Mouse (Mus musculus) ovary, adult 18-20 months (tissue): Measurements from ENCODE around the gene Tcl1b1.
"Not testable (repeated sequence)": the region's sequence is repeated elsewhere in the genome, so short reads cannot be mapped to it uniquely, and the experiment has no call there.

Experiments
- DNase-seq: peaks from one replicate; pipeline ENCODE4 v3.0.0; 2022; ENCODE audit warnings: low spot score, mixed read lengths

Tcl1b1 gene

DNA sequence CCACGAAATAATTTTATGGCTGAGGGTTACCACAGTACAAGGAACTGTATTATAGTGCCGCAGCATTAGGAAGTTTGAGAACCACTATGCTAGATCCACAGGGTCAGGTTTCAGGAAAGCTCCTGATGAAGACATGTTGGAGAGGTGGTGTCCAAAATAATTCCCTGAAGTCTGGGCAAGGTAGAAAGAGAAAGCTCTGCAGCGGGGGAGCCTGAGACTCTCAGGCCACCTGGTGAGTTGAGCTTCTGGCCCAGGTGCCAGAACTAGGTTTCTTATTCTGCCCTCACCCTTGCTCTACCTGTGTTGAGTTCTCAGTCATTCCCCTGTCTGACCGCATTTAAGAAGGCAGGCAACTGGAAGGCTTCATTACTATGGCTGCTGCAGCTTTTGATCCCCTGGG lies at the start of gene Tcl1b1:
Gene Tcl1b1, plus strand, starts transcription at position 301 of the 400 bp plus-strand sequence.
- DNase-seq: no peak

DNA sequence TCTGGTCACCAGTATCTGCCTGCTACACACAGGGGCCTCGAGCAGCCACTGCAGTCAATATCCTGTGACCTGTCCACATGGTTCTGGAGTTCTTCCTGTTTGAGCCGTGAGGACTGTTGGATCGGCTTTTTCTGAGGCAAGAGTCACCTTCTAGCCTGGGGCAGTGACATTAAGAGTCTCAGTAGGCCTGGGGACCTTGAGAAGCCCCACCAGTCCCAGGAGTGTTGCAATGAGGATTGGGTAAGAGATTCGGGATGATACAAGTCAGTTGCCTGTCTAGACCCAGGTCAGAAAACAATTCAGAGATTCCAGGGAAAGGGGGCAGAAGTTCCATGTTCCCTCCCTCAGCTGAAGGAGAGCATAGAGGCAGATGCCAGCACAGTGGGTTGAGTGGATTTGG lies 49.7 kb upstream of the Tcl1b1 start:
- no peak for DNase-seq

DNA sequence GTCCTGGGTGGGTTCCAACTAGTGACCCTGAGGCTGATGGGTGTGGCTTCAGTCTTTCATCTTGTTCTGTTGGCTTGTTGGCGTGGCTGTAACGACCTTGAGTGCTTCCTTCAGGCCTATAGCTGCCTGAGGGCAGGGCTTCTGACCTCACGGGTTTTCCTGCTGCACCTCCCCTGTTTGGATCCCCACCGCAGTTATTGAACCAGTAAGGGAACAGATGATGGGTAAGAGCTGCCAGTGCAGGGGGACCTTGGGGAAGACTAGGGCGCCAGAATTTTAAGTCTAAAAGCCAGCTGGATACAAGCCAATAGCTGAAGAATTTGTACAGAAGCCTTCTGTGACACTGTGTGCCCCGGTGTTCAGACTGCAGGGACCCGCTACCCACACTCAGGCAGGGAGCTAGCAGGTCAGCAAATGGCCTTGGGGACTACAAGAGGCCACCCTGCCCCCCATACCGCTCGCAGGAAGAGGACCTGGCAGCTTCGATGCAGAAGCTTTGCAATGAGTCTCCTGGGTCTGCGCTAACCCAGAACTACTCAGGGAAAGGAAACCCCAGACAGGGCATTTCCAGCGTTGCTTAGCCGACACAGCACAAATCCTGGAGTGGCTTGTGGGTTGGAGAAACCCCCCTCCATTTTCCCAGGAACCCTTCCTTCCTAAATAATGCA lies 47.0 kb upstream of the Tcl1b1 start:
- no peak for DNase-seq

DNA sequence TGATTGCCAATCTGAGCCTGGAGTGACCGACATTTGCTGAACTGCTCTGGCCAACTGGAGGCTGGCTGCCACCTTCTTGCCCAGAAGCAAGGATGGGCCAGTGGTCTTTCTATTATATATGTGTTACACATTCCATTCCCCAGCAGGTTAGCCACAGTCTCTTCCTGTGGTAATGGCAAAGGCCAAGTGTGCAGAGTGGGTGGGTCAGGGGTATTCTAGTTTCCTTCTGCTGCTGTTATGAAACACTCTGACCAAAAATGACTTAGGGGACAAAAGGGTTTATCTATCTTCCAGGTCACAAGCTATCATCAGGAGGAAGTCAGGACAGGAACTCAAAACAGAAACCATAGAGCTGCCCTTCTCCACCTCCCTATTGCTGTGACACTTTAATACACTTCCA lies 42.8 kb upstream of the Tcl1b1 start:
- DNase-seq: no peak

DNA sequence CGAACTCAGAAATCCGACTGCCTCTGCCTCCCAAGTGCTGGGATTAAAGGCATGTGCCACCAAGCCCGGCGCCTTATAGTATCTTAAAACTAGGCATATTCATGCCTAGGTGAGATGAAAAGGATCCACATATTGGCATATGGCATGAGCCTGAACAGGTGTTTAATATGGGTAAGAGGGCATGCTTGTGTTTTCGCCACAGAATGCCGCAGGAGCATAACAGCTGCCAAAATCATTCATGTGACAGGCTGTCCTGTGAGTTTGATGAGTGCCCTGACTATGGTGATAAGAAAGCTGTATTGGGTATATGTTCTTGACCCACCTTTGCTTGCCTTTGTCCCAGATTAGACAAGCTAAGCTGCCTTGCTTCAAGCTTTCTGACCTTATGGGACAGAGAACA lies 34.1 kb upstream of the Tcl1b1 start:
- no peak for DNase-seq

DNA sequence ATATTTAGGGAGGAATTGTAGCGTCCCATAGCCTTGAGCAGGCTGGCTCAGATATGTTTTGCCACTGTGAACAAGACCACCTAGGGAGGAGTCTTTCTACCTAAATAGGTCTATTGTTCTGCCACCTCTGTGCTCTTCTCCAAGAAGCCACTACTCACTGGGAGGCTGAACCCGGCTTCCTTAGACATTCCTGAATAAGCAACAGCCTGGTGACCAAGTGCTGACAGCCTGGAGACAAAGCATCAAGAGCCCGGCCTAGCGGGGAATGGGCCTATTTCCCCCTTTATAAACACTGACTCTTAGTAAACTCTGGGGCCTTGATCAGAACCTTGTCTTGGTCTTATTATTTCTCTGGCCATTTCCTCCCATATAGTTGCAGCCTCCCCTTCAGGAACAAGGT lies 33.0 kb upstream of the Tcl1b1 start:
- no peak for DNase-seq

DNA sequence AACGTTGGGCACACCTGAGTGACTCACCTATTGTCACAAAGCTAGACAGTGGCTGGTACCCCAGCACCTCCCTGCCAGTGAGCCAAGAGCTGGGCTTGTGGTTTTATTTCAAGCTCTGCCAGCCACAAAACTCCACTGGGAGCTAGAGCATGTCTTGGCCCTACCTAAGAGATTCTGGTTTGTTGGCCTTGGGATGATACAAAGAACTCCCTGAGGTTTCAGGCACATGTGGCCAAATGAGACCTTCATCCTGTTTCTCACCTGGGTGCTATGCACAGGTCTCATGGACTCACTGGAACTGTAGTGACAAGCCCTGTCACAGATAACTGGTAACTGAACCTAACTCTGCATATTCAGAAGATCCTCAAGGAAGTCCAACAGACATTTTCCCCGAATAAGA lies 31.9 kb upstream of the Tcl1b1 start:
- no peak for DNase-seq

DNA sequence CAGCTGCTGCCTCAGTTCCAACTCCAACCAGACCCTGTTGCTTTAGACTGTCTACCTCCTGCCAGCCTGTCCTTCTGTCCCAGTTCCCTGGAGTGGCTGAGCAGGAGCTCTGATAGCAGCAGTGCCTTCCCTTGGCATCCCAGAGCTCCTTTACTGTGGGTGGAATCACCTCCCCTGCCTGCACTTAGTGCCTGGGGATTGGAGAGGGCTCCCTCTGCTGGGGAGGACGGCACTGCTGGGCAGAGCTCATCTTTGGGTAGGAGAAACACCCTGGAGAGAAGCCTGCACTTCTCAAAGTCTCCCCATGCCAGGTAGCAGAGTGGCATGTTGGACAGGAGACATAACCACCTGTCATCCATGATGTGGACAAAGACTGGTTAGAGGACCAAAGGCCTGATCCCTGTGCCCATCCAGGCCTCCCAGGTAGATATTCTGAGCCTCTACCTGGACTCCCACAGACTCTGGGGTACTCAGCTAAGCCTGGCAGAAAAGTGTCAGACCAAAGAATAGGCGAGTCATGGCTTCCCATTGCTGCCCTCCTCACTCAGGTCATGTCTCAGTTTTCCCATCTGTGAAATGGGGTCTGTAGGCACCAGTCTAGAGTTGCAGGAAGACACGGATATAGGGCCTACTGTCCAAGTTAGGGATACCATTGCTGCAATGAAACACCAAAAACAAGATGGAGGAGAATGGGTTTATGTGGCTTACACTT lies 29.8 kb upstream of the Tcl1b1 start:
- not testable (repeated sequence) for DNase-seq

DNA sequence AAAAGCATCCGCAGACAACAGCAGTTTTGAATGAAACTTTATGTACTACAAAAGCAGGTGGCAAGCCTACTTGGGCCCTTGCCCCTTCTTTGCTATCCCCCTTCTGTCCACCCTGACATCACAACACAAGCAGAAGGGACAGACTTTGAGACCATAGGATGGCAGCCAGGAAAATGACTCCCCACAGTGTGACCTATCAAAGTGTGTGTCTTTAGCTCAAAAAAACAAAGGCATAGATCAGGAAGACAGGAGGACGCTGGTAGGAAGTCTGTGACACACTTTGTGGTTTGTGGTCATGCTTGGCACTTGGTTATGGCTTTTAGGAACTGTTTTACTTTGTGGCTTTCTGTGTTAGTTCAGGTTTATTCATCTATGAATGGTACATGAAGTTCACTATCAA lies 25.3 kb upstream of the Tcl1b1 start:
- DNase-seq: not testable (repeated sequence)

DNA sequence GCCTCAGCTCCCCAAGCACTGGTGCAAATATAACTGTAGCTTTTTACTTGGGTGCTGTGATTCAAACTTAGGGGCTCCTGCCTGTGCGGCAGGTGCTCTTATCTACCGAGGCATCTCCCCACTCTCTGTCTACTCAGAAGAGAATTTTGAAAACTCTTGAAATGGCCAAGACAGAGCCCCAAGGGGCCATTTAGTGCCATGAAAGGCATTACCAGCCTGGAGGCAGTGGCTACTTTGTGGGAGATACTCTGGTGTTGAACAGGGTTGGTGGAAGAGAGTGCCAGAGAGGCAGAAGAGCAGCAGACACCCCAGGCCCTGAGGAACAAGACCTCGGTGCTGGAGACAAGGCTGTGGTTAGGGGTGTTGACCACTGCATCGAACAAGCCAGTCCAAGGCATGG lies 24.7 kb upstream of the Tcl1b1 start:
- not testable (repeated sequence) for DNase-seq

DNA sequence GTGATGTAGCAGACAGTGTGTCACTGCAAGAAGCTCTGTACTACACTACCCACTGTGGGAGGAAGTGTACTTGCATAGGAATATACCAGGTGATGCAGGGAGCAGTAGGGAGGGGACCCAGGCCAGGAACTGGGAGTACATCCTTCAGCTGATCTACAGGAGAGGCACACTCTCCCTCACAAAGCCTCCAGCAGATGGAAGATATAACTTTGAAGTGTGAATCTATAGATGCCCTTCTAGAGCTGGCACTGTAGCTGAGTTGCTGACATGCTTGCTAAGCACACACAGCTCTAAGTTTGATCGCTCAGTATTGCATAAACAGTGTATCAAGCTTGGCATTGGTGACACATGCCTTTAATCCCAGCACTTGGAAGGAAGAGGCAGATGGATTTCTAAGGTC lies 21.8 kb upstream of the Tcl1b1 start:
- not testable (repeated sequence) for DNase-seq

DNA sequence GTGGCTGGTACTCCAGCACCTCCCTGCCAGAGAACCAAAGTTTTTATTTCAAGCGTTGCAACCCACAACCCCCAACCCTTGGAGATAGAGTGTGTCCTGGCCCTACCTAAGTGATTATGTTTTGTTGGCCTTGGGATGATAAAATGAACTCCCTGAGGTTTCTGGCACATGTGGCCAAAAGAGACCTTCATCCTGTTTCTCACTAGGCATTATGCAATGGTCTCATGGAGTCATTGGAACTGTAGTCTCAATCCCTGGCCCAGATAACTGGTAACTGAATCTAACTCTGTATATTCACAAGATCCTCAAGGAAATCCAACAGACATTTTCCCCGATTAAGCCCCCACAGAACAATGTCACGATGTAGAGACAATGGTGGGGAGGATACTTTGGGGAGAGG lies 16.4 kb upstream of the Tcl1b1 start:
- no peak for DNase-seq

DNA sequence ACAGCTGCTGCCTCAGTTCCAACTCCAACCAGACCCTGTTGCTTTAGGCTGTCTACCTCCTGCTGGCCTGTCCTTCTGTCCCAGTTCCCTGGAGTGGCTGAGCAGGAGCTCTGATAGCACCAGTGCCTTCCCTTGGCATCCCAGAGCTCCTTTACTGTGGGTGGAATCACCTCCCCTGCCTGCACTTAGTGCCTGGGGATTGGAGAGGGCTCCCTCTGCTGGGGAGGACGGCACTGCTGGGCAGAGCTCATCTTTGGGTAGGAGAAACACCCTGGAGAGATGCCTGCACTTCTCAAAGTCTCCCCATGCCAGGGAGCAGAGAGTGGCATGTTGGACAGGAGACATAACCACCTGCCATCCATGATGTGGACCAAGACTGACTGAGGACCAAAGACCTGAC lies 14.6 kb upstream of the Tcl1b1 start:
- DNase-seq: not testable (repeated sequence)

DNA sequence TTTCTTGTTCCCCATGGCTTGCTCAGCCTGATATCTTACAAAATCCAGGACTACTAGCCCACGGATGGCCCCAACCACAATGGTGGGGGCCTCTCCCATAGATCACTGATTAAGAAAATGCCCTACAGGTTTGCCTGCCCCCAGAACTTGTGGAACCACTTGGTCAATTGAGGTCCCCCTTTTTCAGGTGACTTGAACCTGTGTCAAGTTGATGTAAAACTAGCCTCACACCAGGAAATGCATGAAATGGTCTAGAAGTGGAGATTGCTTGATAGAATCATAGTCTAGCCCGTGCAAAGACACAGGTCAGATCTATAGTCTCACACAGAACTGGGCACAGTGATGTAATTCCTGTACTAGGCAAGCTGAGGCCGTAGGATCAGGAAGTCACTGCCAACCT lies 13.8 kb upstream of the Tcl1b1 start, which contains the start of gene Tcl1b2:
Gene Tcl1b2, plus strand, starts transcription at position 301 of the 400 bp plus-strand sequence.
- DNase-seq: no peak

DNA sequence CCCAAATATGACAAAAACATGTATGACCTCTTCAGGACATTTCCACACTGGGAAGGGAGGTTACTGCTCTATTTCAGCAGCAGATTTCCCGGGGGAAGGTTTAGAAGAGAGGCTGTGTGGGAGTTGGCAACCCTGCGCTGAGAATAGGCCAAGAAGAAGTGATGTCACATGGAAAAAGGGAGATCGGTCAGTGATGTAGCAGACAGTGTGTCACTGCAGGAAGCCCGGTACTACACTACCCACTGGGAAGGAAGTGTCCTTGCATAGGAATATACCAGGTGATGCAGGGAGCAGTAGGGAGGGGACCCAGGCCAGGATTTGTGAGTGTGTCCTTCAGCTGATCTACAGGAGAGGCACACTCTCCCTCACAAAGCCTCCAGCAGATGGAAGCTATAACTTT lies 4.2 kb upstream of the Tcl1b1 start:
- DNase-seq: not testable (repeated sequence)

DNA sequence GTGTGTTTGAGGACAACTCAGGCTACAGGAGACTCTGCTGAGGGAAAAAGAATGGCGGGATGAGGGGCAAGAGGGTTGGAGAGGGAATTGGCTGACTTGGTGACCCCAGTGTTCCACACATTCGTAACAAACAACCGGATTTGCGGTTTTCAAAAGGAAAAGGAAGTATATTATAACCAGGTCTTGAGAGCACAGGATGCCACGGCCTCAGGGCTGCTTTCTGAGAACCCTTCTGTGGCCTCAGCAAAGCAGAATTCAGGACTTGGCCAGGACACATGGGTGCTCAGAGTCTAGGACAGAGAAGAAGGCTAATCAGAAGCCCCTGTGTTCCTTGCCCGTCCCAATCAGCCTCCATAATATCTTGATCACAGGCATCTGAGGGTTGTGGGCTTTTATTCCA lies 648 bp upstream of the Tcl1b1 start:
- DNase-seq: no peak

DNA sequence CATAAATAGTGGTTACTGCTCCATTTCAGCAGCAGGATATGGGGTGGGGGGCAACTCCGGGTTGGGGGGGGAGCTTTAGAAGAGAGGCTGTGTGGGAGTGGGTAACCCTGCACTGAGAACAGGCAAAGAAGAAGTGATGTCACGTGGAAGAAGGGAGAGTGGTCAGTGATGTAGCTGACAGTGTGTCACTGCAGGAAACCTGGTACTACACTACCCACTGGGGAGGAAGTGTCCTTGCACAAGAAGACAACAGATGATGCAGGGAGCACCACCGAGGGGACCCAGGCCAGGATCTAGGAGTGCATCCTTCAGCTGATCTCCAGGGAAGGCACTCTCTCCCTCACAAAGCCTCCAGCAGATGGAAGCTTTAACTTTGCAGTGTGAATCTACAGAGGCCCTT lies 7.2 kb downstream of the Tcl1b1 start:
- DNase-seq: no peak

DNA sequence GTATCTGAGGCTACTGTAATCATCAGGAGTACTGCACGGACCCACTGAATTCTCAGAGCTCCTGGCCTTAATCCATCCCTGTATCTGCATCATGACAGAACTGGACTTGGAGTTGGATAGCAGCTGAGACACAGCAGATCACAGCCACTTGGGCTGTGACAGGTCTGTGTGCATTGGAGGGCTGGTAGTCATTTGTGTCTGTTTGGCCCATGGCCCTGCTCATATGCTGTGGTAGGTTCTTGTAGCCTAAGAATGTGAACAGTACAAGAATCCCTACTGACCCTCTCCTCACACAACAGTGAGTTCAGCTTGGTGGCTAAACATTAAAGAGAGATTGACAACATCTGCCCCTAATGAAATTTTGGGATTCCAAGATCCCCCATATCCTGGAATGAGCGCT lies 13.9 kb downstream of the Tcl1b1 start:
- no peak for DNase-seq

DNA sequence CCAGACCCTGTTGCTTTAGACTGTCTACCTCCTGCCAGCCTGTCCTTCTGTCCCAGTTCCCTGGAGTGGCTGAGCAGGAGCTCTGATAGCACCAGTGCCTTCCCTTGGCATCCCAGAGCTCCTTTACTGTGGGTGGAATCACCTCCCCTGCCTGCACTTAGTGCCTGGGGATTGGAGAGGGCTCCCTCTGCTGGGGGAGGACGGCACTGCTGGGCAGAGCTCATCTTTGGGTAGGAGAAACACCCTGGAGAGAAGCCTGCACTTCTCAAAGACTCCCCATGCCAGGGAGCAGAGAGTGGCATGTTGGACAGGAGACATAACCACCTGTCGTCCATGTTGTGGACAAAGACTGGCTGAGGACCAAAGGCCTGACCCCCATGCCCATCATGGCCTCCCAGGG lies 14.8 kb downstream of the Tcl1b1 start:
- not testable (repeated sequence) for DNase-seq

DNA sequence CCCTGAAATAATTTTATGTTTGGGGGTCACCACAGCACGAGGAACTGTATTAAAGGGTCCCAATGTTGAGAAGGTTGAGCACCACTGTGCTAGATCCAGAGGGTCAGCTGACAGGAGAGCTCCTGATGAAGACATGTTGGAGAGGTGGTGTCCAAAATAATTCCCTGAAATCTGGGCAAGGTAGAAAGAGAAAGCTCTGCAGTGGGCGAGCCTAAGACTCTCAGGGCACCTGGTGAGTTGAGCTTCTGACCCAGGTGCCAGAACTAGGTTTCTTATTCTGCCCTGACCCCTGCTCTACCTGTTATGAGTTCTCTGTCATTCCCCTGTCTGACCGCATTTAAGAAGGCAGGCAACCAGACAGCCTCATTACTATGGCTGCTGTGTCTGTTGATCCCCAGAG lies 16.6 kb downstream of the Tcl1b1 start, which contains the start of gene Tcl1b5:
Gene Tcl1b5, plus strand, starts transcription at position 301 of the 400 bp plus-strand sequence.
- not testable (repeated sequence) for DNase-seq

DNA sequence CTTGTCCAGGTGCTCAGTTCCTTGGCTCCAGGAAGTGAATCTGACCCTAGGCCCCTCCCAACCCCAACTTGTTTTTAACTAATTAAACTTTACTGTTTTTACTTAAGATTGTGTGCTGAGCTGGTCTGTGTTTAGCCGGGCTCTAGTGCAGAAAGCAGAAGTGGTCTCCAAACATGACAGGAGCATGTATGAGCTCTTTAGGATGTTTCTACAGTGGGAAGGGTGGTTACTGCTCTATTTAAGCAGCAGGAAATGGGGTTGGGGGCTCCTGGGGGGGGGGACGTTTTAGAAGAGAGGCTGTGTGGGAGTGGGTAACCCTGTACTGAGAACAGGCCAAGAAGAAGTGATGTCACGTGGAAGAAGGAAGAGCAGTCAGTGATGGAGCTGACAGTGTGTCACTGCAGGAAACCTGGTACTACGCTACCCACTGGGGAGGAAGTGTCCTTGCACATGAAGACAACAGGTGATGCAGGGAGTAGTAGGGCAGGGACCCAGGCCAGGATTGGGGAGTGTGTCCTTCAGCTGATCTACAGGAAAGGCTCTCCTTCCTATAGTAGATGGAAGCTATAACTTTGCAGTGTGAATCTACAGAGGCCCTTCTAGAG lies 21.7 kb downstream of the Tcl1b1 start:
- DNase-seq: not testable (repeated sequence)

DNA sequence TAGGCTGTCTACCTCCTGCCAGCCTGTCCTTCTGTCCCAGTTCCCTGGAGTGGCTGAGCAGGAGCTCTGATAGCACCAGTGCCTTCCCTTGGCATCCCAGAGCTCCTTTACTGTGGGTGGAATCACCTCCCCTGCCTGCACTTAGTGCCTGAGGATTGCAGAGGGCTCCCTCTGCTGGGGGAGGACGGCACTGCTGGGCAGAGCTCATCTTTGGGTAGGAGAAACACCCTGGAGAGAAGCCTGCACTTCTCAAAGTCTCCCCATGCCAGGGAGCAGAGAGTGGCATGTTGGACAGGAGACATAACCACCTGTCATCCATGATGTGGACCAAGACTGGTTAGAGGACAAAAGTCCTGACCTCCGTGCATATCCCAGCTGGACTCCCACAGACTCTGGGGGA lies 29.5 kb downstream of the Tcl1b1 start:
- not testable (repeated sequence) for DNase-seq

DNA sequence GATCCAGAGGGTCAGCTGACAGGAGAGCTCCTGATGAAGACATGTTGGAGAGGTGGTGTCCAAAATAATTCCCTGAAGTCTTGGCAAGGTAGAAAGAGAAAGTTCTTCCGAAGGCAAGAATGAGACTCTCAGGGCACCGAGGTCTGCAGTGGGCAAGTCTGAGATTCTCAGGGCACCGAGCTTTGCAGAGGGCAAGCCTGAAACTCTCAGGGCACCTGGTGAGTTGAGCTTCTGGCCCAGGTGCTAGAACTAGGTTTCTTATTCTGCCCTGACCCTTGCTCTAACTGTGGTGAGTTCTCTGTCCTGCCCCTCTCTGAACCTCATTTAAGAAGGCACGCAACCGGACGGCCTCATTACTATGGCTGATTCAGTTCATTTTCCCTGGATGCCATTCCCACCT lies 31.3 kb downstream of the Tcl1b1 start, which contains the start of gene Tcl1b3:
Gene Tcl1b3, plus strand, starts transcription at position 301 of the 400 bp plus-strand sequence.
- not testable (repeated sequence) for DNase-seq
